Mouse (Mus musculus) heart, postnatal 0 days (tissue): ENCODE data around the gene Igf2bp3. TPM values are rescaled to one million over a fixed set of nuclear protein-coding genes. Genes with fewer than 3 reads are reported as not detected.
"Not testable (repeated sequence)": the region's sequence is repeated elsewhere in the genome, so short reads cannot be mapped to it uniquely, and the experiment has no call there.

Source experiments
- ATAC-seq: fragments of 200-750 bp; cut with Nextera tagmentation; 2 replicates; pipeline ENCODE4 v1.8.0; 2017; ENCODE audit warnings: low read depth, moderate number of reproducible peaks, moderate library complexity; ENCODE audit not compliant: insufficient read depth
- DNase-seq: peaks from one replicate; pipeline ENCODE4 v3.0.0-alpha.2; 2016; ENCODE audit warnings: low spot score
- H3K27ac ChIP-seq: fragments of 300-500 bp; sonication (generic); 2 replicates; pipeline ENCODE4 v1.5.1; 2014; ENCODE audit warnings: low read depth, mild to moderate bottlenecking
- H3K27me3 ChIP-seq: fragments of 300-500 bp; sonication (generic); 2 replicates; pipeline ENCODE4 v1.6.1; 2014; ENCODE audit warnings: low read length, mixed read lengths; ENCODE audit not compliant: control insufficient read depth, insufficient read depth
- H3K36me3 ChIP-seq: fragments of 300-500 bp; sonication (generic); replicated peaks from 2 replicates; pipeline ENCODE4 v1.6.1; 2014; ENCODE audit warnings: low read length, mixed read lengths; ENCODE audit not compliant: control insufficient read depth, insufficient read depth
- H3K4me1 ChIP-seq: fragments of 300-500 bp; sonication (generic); 2 replicates; pipeline ENCODE4 v1.6.1; 2014; ENCODE audit warnings: antibody characterized with exemption; ENCODE audit not compliant: control insufficient read depth, insufficient read depth
- H3K4me2 ChIP-seq: fragments of 300-500 bp; sonication (generic); 2 replicates; pipeline ENCODE4 v1.6.1; 2014; ENCODE audit warnings: low read depth, mild to moderate bottlenecking, low read length, moderate library complexity
- H3K4me3 ChIP-seq: fragments of 300-500 bp; sonication (generic); 2 replicates; pipeline ENCODE4 v1.5.1; 2014; ENCODE audit warnings: low read depth, low read length
- H3K9ac ChIP-seq: fragments of 300-500 bp; sonication (generic); replicated peaks from 2 replicates; pipeline ENCODE4 v1.6.1; 2014; ENCODE audit warnings: low read depth, low read length, mixed read lengths
- H3K9me3 ChIP-seq: fragments of 300-500 bp; sonication (generic); replicated peaks from 2 replicates; pipeline ENCODE4 v1.6.1; 2016; ENCODE audit warnings: low read length; ENCODE audit not compliant: control insufficient read depth
- CTCF ChIP-seq: IDR thresholded peaks from 2 replicates; pipeline ENCODE4 v1.5.1; 2016; ENCODE audit warnings: antibody characterized with exemption, control low read depth, low read depth
- EP300 ChIP-seq: IDR thresholded peaks from 2 replicates; pipeline ENCODE4 v1.6.1; 2016; ENCODE audit warnings: antibody characterized with exemption, low read depth
- WGBS: fragments of 180-500 bp; shearing (Covaris S2); extraction: QIAGEN DNeasy Blood & Tissue Kit; methylation state at CpG from one replicate; pipeline ENCODE4 v1.1.7; 2014; 5-methylcytosine and 5-hydroxymethylcytosine counted together
- polyA plus RNA-seq: library from polyadenylated mRNA; unstranded; fragments of >200 nt; fragmentation: Nextera tagmentation; extraction: Ambion mirVana; gene quantifications from 2 replicates; pipeline ENCODE4 v1.2.1, GENCODE M21; 2015
- total RNA-seq: library from RNA; depleted of rRNA; stranded (reverse); fragments of >200 nt; gene quantifications from 2 replicates; pipeline ENCODE4 v1.2.3, GENCODE M21; 2014; ENCODE audit warnings: low replicate concordance; rRNA removed

Gene Igf2bp3
- total RNA-seq (9.4 and 21.5 TPM in 2 replicates), polyA plus RNA-seq (19.0 and 21.0 TPM in 2 replicates)

GRCm38 (mm10) chr6:49214928-49215747, at the start of gene Igf2bp3:
TSS of gene Igf2bp3 (minus strand) at chr6:49214957.
- H3K4me2 ChIP-seq, result peak within 1 kb of the TSS; percentile 84
- peak within 1 kb of the TSS; percentile 88 for H3K9ac ChIP-seq
- H3K27ac ChIP-seq, result peak within 1 kb of the TSS; percentile 94
- no peaks in the 10 kb centered on the region for H3K9me3 ChIP-seq
- no peaks in the 10 kb centered on the region for H3K36me3 ChIP-seq
- H3K4me1 ChIP-seq, result peaks cover 19% of the 10 kb centered on the region
- ATAC-seq, result peak; percentile 82
- peak within 1 kb of the TSS; percentile 66 for H3K4me3 ChIP-seq
- H3K27me3 ChIP-seq, result peaks cover 5% of the 10 kb centered on the region; the same call in 1 of the 2 replicates
- peak; percentile 92 for DNase-seq
- TF ChIP-seq EP300 (peak; percentile 54; the same call in 1 of the 2 replicates), CTCF (no peak)
- under 1% methylated on average over 67 of the region's 68 CpGs for WGBS

- ATAC-seq, H3K27me3 ChIP-seq, H3K36me3 ChIP-seq, DNase-seq, H3K9me3 ChIP-seq, H3K4me3 ChIP-seq, H3K9ac ChIP-seq: not testable (repeated sequence)
- H3K4me1 ChIP-seq, result peaks cover 23% of the 10 kb centered on the region
- peak overlapping the region; percentile 96; the same call in 1 of the 2 replicates for H3K27ac ChIP-seq
- 82% methylated on average over 7 of the region's 7 CpGs for WGBS
- H3K4me2 ChIP-seq, result peak overlapping the region; percentile 85; the same call in 1 of the 2 replicates
Measured at GRCm38 (mm10) chr6:49264446-49264845, 49.7 kb upstream of the Igf2bp3 start.

- WGBS, result under 1% methylated on average over 39 of the region's 39 CpGs
- Histone ChIP-seq H3K4me1 (peaks cover 28% of the 10 kb centered on the region), H3K9me3 (no peaks in the 10 kb centered on the region), H3K9ac (peak within 1 kb of the TSS; percentile 95), H3K27ac (peak within 1 kb of the TSS; percentile 96), H3K4me2 (peak within 1 kb of the TSS; percentile 85), H3K36me3 (no peaks in the 10 kb centered on the region), H3K4me3 (peak within 1 kb of the TSS; percentile 92), H3K27me3 (no peaks in the 10 kb centered on the region)
- DNase-seq, result peak; percentile 96
- ATAC-seq, result peak; percentile 98
- no peak for TF ChIP-seq EP300
- TF ChIP-seq CTCF, result no peak
Measured at GRCm38 (mm10) chr6:49263847-49264243, 49.1 kb upstream of the Igf2bp3 start, which contains the start of gene Tra2a. TSS of gene Tra2a (minus strand) at chr6:49264033.

- ATAC-seq, result peak; percentile 65
- Histone ChIP-seq H3K4me3 (peak overlapping the region; percentile 92), H3K36me3 (no peaks in the 10 kb centered on the region), H3K9me3 (no peaks in the 10 kb centered on the region), H3K27ac (peak overlapping the region; percentile 96), H3K9ac (peak overlapping the region; percentile 95), H3K27me3 (no peaks in the 10 kb centered on the region), H3K4me1 (peaks cover 28% of the 10 kb centered on the region), H3K4me2 (peak overlapping the region; percentile 85)
- no peak for TF ChIP-seq CTCF
- no peak for TF ChIP-seq EP300
- WGBS, result under 1% methylated on average over 71 of the region's 71 CpGs
- DNase-seq, result peak; percentile 54
Measured at GRCm38 (mm10) chr6:49263081-49263846, 48.5 kb upstream of the Igf2bp3 start.

- H3K27ac ChIP-seq, result peak overlapping the region; percentile 96; the same call in 1 of the 2 replicates
- 0% methylated on average over 9 of the region's 9 CpGs for WGBS
- peak; percentile 56 for DNase-seq
Measured at GRCm38 (mm10) chr6:49262421-49262820, 47.7 kb upstream of the Igf2bp3 start.

More at GRCm38 (mm10) chr6:49262421-49262820, 47.7 kb upstream of the Igf2bp3 start:
- Histone ChIP-seq H3K9ac (peak overlapping the region; percentile 95), H3K27me3 (no peaks in the 10 kb centered on the region), H3K4me3 (peak overlapping the region; percentile 92), H3K4me1 (peaks cover 28% of the 10 kb centered on the region), H3K36me3 (no peaks in the 10 kb centered on the region), H3K9me3 (no peaks in the 10 kb centered on the region), H3K4me2 (peak overlapping the region; percentile 85)
- TF ChIP-seq EP300 (no peak), CTCF (no peak)
- ATAC-seq, result no peak
